15 mouse cellular contexts compared by ENCODE assay signal in the genomic region with DNA sequence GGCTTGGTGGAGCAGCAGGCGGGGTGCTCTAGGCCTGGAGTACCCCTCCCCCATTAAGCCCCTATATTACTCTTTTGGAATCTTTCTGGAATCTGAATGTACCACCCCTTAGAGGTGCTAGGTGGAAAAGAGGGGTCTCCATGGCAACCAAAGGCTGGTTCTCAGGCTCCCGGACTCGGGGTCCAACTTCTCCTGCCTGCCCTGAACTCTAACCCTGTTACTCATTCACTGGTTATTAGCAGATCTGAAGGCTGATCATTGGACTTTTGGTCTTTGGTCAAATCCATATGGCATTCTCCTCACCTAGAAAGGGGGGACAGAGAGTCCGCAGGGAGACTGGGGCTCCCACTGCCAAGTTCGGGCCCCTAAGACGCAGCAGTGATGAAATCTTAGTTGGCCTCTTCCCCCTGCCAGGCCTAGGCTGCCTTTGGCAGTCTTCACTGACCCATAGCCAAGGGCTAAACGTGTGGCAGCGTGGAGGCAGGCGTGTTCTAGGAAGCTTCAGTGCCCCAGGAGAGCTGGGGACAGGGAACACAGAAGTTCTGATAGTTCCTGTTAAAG. TPM values are rescaled to one million over a fixed set of nuclear protein-coding genes. Genes with fewer than 3 reads are reported as not detected.
DNase-seq lines count a peak whose midpoint lies in the region; ATAC-seq and TF ChIP-seq lines count a peak whose summit lies in the region.
"Had no signal": no experiment of that assay in that cellular context is flagged by ENCODE, and none has a peak within 500 bp of the region (broad histone marks: within the 10 kb centered on the region; RNA-seq: fewer than 3 reads in every experiment).

No protein-coding gene starts in this region.

- H3K9me3 ChIP-seq in intestine, postnatal 0 days (ENCODE audit: control insufficient read depth) = no peaks in the 10 kb centered on the region
- H3K9me3 ChIP-seq in liver, embryonic 13.5 days (replicated peaks) = no peaks in the 10 kb centered on the region
- H3K9me3 ChIP-seq: embryonic facial prominence, embryonic 13.5 days; forebrain, embryonic 15.5 days had no signal

- 43% methylated on average over 9 of the region's 9 CpGs for WGBS in intestine, postnatal 0 days
- 65% methylated on average over 9 of the region's 9 CpGs for WGBS in liver, embryonic 13.5 days (ENCODE audit: insufficient replicate concordance)

- peak; percentile 62 for ATAC-seq in intestine, postnatal 0 days
- ATAC-seq in liver, embryonic 13.5 days (ENCODE audit: low read depth) = no peak
- ATAC-seq in inflammation-experienced regulatory T-cells, adult 6 months = no peak
- ATAC-seq: forebrain, embryonic 15.5 days; Patski had no signal

- TF ChIP-seq CTCF in intestine, postnatal 0 days (IDR thresholded peaks at IDR 0.05; ENCODE audit: low read depth) = no peak

- H3K36me3 ChIP-seq in intestine, postnatal 0 days (ENCODE audit: control insufficient read depth, insufficient read depth) = peaks cover 33% of the 10 kb centered on the region; the same call in 1 of the 2 replicates
- peaks cover 13% of the 10 kb centered on the region for H3K36me3 ChIP-seq in liver, embryonic 13.5 days

- no peak overlapping the region for H3K9ac ChIP-seq in intestine, postnatal 0 days (ENCODE audit: low read depth, low read length)
- no peak overlapping the region for H3K9ac ChIP-seq in liver, embryonic 13.5 days
- H3K9ac ChIP-seq: embryonic facial prominence, embryonic 13.5 days; forebrain, embryonic 15.5 days had no signal

- H3K4me2 ChIP-seq in intestine, postnatal 0 days (replicated peaks; ENCODE audit: low read depth) = peak overlapping the region; percentile 60
- peak overlapping the region; percentile 34 for H3K4me2 ChIP-seq in liver, embryonic 13.5 days
- H3K4me2 ChIP-seq: embryonic facial prominence, embryonic 13.5 days; forebrain, embryonic 15.5 days had no signal

- DNase-seq in cerebellum, adult 8-10 months = peak; percentile 59
- DNase-seq in cerebellum, postnatal 10 days = no peak
- peak; percentile 76 for DNase-seq in cerebellum, adult 9-10 months
- no peak for DNase-seq in liver, embryonic 13.5 days
- DNase-seq in urinary bladder, postnatal 4 days (ENCODE audit: low spot score in 2 of 2) = no peak
- DNase-seq in spleen, postnatal 10 days (ENCODE audit: low spot score in 2 of 2) = no peak
- DNase-seq: lung, postnatal 10 days had no signal

- peak overlapping the region; percentile 40 for H3K4me3 ChIP-seq in intestine, postnatal 0 days (ENCODE audit: low read depth, low read length)
- peak overlapping the region; percentile 27; the same call in 1 of the 2 replicates for H3K4me3 ChIP-seq in liver, embryonic 13.5 days (replicated peaks)
- H3K4me3 ChIP-seq: embryonic facial prominence, embryonic 13.5 days; forebrain, embryonic 15.5 days had no signal

- H3K27me3 ChIP-seq in intestine, postnatal 0 days (replicated peaks; ENCODE audit: control insufficient read depth, insufficient read depth, low read length) = no peaks in the 10 kb centered on the region
- H3K27me3 ChIP-seq in liver, embryonic 13.5 days = no peaks in the 10 kb centered on the region
- H3K27me3 ChIP-seq: embryonic facial prominence, embryonic 13.5 days; forebrain, embryonic 15.5 days; Patski had no signal

- H3K4me1 ChIP-seq in intestine, postnatal 0 days (replicated peaks; ENCODE audit: control insufficient read depth, insufficient read depth, low read length) = peaks cover 4% of the 10 kb centered on the region; the same call in 1 of the 2 replicates
- peaks cover 44% of the 10 kb centered on the region for H3K4me1 ChIP-seq in liver, embryonic 13.5 days (replicated peaks)

- peak overlapping the region; percentile 84 for H3K27ac ChIP-seq in intestine, postnatal 0 days (ENCODE audit: low read depth, low read length)
- peak overlapping the region; percentile 63 for H3K27ac ChIP-seq in liver, embryonic 13.5 days
- H3K27ac ChIP-seq: embryonic facial prominence, embryonic 13.5 days had no signal

RNA-seq across cellular contexts. Expression of gene Gpd1, which starts 1.2 kb away (rescaled TPM):
- 124 and 136 TPM in 2 replicates for polyA plus RNA-seq in intestine, postnatal 0 days (2015; fragmentation: Nextera tagmentation; extraction: Ambion mirVana)
- polyA plus RNA-seq in liver, embryonic 13.5 days (2015; fragmentation: Nextera tagmentation; extraction: Ambion mirVana) = 11.5 and 13.9 TPM in 2 replicates
- under 1 TPM in 2 of 3 experiments, not detected in 1; 0.24 to 0.39 TPM for polyA plus RNA-seq in inflammation-experienced regulatory T-cells, adult 6 months (2017; shearing (Covaris generic))

RNA-seq across cellular contexts. Expression of gene Cox14, which starts 6.9 kb away (rescaled TPM):
- polyA plus RNA-seq in intestine, postnatal 0 days (2015; fragmentation: Nextera tagmentation; extraction: Ambion mirVana) = 298 and 301 TPM in 2 replicates
- polyA plus RNA-seq in liver, embryonic 13.5 days (2015; fragmentation: Nextera tagmentation; extraction: Ambion mirVana) = 71.6 and 80.5 TPM in 2 replicates
- polyA plus RNA-seq in inflammation-experienced regulatory T-cells, adult 6 months (2017; shearing (Covaris generic)) = 100 to 1,000 TPM; 133 to 168 (median 166) TPM

RNA-seq across cellular contexts. Expression of gene Gm17349, which starts 13.3 kb away (rescaled TPM):
- polyA plus RNA-seq in intestine, postnatal 0 days (2015; fragmentation: Nextera tagmentation; extraction: Ambion mirVana) = 1.2 and 3.0 TPM in 2 replicates
- polyA plus RNA-seq in liver, embryonic 13.5 days (2015; fragmentation: Nextera tagmentation; extraction: Ambion mirVana) = not detected in 2 replicates
- polyA plus RNA-seq in inflammation-experienced regulatory T-cells, adult 6 months (2017; shearing (Covaris generic)) = not detected
- polyA plus RNA-seq: brain, embryonic 14.5 days; embryonic facial prominence, embryonic 13.5 days; forebrain, embryonic 15.5 days; heart, postnatal 0 days; large intestine, adult 2 months; Patski had no signal

RNA-seq across cellular contexts. Expression of gene Smarcd1, which starts 16.6 kb away (rescaled TPM):
- 13.2 and 13.3 TPM in 2 replicates for polyA plus RNA-seq in intestine, postnatal 0 days (2015; fragmentation: Nextera tagmentation; extraction: Ambion mirVana)
- 7.1 TPM in 2 replicates for polyA plus RNA-seq in liver, embryonic 13.5 days (2015; fragmentation: Nextera tagmentation; extraction: Ambion mirVana)
- 10 to 100 TPM in 2 of 3 experiments, 1 to 10 TPM in 1; 8.4 to 15.5 (median 10.5) TPM for polyA plus RNA-seq in inflammation-experienced regulatory T-cells, adult 6 months (2017; shearing (Covaris generic))

RNA-seq across cellular contexts. Expression of gene Asic1, which starts 48.4 kb away (rescaled TPM):
- 1.4 and 2.1 TPM in 2 replicates for polyA plus RNA-seq in intestine, postnatal 0 days (2015; fragmentation: Nextera tagmentation; extraction: Ambion mirVana)
- polyA plus RNA-seq in liver, embryonic 13.5 days (2015; fragmentation: Nextera tagmentation; extraction: Ambion mirVana) = 0.53 and 0.57 TPM in 2 replicates
- polyA plus RNA-seq in inflammation-experienced regulatory T-cells, adult 6 months (2017; shearing (Covaris generic)) = under 1 TPM in 2 of 3 experiments, not detected in 1; 0.20 to 0.40 TPM

Comparison
In these comparisons a context has a peak if more than half of its experiments do, and no peak if none do; other contexts are left out.
1. DNase-seq: peak in cerebellum, adult 8-10 months (single experiment) and cerebellum, adult 9-10 months (single experiment); none in cerebellum, postnatal 10 days (0 of 2), liver, embryonic 13.5 days (single experiment), urinary bladder, postnatal 4 days (0 of 2) and spleen, postnatal 10 days (0 of 2).